Mouse (Mus musculus) embryonic facial prominence, embryonic 13.5 days (tissue): Measurements from ENCODE around the gene Prr32. TPM values are rescaled to one million over a fixed set of nuclear protein-coding genes. Genes with fewer than 3 reads are reported as not detected.

Experiments used
- ATAC-seq: fragments of 200-750 bp; cut with Nextera tagmentation; 2 replicates; pipeline ENCODE4 v1.8.0; 2017; ENCODE audit warnings: low read depth; ENCODE audit not compliant: insufficient number of reproducible peaks, insufficient read depth, low FRiP score, low TSS enrichment
- H3K27ac ChIP-seq: fragments of 300-500 bp; sonication (generic); 2 replicates; pipeline ENCODE4 v1.5.1; 2015; ENCODE audit warnings: moderate library complexity, mild to moderate bottlenecking, inconsistent platforms
- H3K27me3 ChIP-seq: fragments of 300-500 bp; sonication (generic); 2 replicates; pipeline ENCODE4 v1.6.1; 2015; ENCODE audit warnings: mild to moderate bottlenecking, inconsistent platforms
- H3K36me3 ChIP-seq: fragments of 300-500 bp; sonication (generic); 2 replicates; pipeline ENCODE4 v1.6.1; 2015; ENCODE audit warnings: mild to moderate bottlenecking, inconsistent platforms
- H3K4me1 ChIP-seq: fragments of 300-500 bp; sonication (generic); 2 replicates; pipeline ENCODE4 v1.6.1; 2015; ENCODE audit warnings: inconsistent platforms
- H3K4me2 ChIP-seq: fragments of 300-500 bp; sonication (generic); 2 replicates; pipeline ENCODE4 v1.6.1; 2015; ENCODE audit warnings: moderate library complexity, mild to moderate bottlenecking, inconsistent platforms
- H3K4me3 ChIP-seq: fragments of 300-500 bp; sonication (generic); 2 replicates; pipeline ENCODE4 v1.5.1; 2015; ENCODE audit warnings: mild to moderate bottlenecking, inconsistent platforms
- H3K9ac ChIP-seq: fragments of 300-500 bp; sonication (generic); 2 replicates; pipeline ENCODE4 v1.6.1; 2015; ENCODE audit warnings: mild to moderate bottlenecking, inconsistent platforms
- H3K9me3 ChIP-seq: fragments of 300-500 bp; sonication (generic); 2 replicates; pipeline ENCODE4 v1.6.1; 2016; ENCODE audit warnings: inconsistent platforms
- WGBS: fragments of 180-500 bp; shearing (Covaris S2); methylation state at CpG from one replicate; pipeline ENCODE4 v1.1.7; 2015; ENCODE audit warnings: mixed read lengths; 5-methylcytosine and 5-hydroxymethylcytosine counted together
- polyA plus RNA-seq: library from polyadenylated mRNA; unstranded; fragments of >200 nt; fragmentation: Nextera tagmentation; extraction: Ambion mirVana; gene quantifications from 2 replicates; pipeline ENCODE4 v1.2.1, GENCODE M21; 2015

Gene Prr32
- 1.1 and 2.0 TPM in 2 replicates for polyA plus RNA-seq

GRCm38 (mm10) chrX:45090604-45091003, at the start of gene Prr32:
TSS of gene Prr32 (plus strand) at chrX:45090904.
- H3K4me3 ChIP-seq, result no peak within 1 kb of the TSS
- no peak within 1 kb of the TSS for H3K9ac ChIP-seq
- H3K4me2 ChIP-seq, result no peak within 1 kb of the TSS
- ATAC-seq, result no peak
- no peaks in the 10 kb centered on the region for H3K9me3 ChIP-seq
- no peak within 1 kb of the TSS for H3K27ac ChIP-seq
- WGBS, result 80% methylated on average over 1 of the region's 1 CpGs
- no peaks in the 10 kb centered on the region for H3K27me3 ChIP-seq
- no peaks in the 10 kb centered on the region for H3K4me1 ChIP-seq
- H3K36me3 ChIP-seq, result no peaks in the 10 kb centered on the region
